Mouse (Mus musculus): ENCODE measurements around the gene Dnah7c.
"Not testable (repeated sequence)": the region's sequence is repeated elsewhere in the genome, so short reads cannot be mapped to it uniquely, and the experiment has no call there.

The Dnah7c gene

DNA sequence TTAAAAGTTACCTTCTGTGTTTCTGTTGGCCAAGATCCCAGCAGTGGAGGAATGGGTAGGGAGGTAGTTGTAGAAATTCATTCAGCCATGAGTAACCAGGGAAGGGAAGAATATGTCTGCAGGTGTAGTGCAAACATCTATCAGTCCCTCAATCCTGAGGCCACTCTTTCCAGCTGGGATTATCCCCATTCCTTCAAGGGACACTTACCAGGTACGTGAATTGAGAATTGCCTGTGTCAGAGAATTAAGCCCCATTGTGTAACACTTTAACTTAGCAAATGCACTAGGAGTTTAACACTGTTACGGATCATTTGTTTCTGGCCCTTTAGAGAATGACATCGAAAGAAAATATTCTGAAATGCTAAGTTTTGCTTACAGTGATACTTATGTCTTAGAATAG is 304.3 kb downstream of the Dnah7c start:
- DNase-seq (ENCODE audit: low read depth): not testable (repeated sequence)

DNA sequence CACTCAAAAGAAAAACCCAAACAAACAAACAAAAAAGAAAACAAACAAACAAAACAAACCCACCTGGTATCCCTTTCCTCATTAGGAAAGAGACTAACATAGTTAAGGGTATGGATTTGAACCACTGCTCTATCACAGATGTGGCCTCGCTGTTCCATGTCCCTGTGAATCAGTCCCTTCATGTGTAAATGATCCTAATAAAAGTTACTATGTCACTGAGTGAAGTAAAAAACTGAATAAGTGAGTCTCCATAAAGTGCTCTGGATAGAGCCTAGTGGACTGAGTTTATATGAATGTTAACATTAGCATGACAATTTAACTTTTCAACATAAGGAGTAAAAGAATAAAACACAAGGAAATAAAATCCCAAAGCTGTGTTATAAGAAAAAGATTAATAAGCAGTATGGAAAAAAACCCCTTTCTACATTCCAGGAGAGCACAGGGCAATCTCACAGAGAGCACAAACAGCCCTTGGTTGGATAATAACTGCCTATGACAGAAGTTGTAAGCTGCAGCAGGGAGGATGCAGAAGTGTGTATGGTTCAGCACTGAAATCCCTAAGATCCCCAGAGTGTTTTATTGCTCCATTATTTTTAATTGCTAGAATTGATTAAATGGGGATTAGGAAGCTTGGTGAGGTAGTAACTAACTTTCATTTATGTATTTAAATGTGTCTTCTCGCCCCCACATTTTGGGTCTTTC is 308.2 kb downstream of the Dnah7c start:
- not testable (repeated sequence) for DNase-seq (ENCODE audit: low read depth)

DNA sequence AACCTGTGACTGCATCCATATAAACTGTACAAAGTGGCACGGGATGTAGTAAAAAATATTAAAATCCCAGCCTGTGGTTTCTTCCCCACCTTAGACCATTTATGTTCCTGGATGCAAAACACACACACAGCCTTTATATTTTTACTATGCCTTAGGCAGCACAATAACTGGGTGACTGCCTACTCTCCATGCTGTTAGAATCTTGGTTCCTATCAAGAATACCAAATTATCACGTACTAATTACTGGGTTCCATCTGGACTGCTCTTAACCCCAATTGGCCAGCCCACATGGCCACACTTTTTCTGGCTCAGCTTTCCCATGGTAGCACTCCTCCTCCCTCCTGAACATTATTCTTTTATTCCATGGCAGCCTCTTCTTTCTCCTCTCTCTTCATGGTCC is 309.1 kb downstream of the Dnah7c start:
- not testable (repeated sequence) for DNase-seq (ENCODE audit: low read depth)

DNA sequence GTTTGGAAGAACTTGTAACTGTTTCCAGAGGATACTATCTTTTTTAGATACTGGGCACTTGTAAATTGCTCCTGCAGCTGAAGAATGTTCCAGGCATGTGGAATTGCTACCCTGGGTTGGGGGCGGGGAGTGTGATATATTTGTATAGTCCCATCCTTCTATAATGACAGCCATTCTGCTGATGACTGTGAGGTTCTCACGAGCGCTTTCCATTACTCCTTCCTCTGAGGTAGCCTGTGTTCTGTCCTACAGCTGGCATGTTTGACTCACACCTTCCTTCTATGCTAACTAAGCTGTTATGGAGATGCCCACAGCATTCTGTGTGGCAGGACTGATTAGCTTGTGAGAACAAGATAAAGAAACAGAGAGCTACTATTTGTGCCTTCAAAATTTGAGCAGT is 339.2 kb downstream of the Dnah7c start:
- DNase-seq (ENCODE audit: low read depth): not testable (repeated sequence)

DNA sequence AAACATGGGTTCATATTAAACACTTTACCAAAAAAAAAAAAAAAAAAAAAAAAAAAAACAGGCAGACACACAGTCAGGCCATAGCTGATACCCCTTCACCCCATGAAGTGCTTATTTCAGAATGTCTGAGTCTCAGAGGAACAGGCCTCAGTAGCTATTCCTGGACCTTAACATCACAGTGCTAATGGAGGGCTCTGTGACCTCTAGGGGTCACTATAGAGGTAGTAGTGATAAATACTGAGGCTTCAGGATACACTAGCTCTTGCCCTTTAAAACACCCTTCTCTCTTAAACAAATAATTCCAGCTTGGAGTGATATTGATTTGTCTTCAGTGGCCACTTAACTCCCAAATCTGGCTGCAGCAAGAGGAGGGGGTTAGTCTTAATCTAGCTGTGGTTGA is 343.9 kb downstream of the Dnah7c start:
- peak; percentile 1 for DNase-seq (ENCODE audit: low read depth)

DNA sequence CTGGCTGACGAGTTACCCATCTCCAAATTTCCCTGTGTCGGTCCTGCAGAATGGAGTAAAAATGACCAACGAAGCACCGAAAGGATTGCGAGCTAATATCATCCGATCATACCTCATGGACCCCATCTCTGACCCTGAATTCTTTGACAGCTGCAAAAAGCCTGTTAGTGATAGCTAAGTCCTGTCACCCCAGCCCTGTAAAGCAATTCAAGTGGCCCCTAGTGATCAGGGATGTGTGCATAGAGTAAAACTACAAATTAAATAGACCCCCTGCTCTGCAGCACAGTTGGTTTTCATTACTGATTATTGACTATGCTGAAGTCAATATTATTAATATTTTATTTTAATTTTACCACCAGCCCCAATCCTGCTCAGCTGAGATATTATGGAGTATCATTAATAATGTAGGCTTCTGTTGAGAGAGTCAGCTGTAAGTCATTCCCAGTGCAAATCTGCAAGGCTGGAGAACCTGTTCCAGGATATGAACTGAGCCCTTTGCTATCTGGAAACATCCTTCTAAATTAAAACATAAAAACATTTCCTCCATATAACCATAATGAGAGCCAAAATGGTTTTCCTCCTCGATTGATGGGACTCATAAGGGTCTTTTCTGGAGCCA is 344.8 kb downstream of the Dnah7c start:
- not testable (repeated sequence) for DNase-seq (ENCODE audit: low read depth)

DNA sequence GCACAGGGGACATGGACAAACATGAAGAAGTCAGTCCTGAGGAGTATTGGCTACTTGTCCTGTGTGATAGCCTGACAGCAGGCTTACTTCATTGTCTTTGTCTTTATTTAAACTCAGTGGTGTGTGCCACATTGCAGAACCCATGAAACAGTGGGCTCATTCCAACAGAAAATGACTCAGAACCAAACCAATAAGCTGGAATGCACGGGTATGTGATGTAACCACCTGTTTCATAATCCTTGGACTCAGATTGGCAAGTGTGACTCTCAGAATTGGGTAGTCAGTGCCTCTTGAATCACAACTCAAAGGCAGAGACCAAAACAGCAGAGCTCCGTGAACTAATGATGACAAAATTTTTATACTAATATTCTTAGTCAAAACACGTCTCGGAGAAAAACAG is 356.8 kb downstream of the Dnah7c start:
- not testable (repeated sequence) for DNase-seq (ENCODE audit: low read depth)

DNA sequence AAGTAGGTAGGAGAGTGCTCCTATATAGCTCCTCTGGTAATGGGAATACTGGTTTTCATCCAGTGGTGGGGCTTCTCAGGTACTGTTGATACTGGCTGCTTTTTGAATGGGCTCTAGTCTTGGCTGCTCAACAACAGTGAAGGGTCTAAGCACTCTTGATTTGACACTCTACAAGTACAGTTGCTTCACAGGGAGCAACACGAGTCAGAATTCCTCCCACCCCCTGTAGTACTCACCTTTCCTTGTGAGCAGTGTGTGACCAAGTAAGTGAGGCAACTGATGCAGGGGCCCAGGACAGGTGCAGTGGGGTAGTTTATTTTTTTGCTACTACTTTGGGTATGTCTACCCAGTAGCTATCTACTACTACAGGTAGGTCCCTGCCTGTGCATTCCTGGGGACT is 379.7 kb downstream of the Dnah7c start:
- no peak for DNase-seq (ENCODE audit: low read depth)

DNA sequence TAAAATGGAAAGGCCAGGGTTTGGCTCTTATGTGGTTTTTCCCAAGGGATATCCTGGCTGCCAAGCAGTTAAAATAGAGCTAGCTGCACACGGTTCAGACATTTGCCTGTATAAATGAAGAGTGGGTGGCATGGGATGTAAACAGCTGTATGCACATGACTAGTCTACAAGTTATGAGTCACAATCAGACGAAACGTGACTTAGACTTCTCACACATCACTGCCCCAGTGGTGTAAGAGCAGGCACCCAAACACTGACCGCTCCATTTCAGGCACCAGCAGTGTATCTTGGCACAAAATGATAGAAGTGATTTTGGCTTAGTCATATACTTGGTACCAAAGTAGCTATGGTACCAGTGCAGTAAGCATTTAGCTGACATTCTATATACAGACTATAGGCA is 383.2 kb downstream of the Dnah7c start:
- not testable (repeated sequence) for DNase-seq (ENCODE audit: low read depth)

DNA sequence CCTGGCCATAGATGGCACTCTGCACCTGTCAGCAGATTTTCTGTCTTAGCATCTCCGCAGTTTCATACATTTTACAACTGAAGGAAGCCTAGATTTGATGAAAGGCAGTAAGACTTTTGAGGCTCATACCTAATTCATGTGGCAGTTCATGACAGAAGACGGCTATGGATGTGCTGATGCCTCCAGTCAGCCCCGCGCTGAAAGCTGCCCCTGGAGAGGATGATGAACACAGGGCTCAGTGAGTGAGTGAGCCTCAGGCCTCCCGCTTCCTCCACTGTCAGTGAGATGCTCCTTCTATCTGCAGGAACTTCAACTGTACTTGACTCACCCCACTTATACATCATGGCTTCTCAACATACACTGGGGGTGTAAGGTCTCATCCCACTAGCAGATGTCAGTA is 392.5 kb downstream of the Dnah7c start:
- DNase-seq (ENCODE audit: low read depth): no peak

DNA sequence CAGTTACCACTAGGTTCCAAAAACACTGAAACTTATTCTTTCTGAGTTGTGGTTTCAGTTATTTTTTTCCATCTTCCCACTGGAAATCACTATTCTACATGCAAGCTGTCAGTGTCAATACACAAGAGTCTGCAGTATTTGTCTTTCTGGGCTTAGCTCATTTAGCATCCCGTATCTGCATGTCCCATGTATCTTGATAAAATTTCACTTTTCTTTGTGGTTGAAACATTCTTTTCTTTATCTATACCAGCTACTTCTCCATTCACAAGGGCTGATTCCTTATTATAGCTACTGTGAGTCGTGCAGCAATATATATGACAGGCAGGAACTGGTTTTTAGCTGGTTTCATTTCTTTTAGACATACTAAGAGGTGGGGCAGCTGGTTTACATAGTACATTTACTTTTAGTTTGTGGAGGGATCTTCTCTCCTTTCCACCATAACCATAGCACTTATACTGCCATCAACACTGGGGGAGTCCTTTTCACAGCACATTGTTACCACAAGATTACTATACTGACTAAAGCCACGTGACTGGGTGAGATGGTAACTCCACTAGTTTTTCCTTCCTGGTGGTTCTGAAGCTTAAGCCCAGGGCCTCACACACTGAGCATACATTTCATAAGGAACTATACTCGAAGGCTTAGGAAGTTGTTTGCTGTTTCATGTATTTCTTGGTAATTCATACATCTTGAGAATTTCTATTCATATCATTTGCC is 397.0 kb downstream of the Dnah7c start:
- no peak for DNase-seq (ENCODE audit: low read depth)

DNA sequence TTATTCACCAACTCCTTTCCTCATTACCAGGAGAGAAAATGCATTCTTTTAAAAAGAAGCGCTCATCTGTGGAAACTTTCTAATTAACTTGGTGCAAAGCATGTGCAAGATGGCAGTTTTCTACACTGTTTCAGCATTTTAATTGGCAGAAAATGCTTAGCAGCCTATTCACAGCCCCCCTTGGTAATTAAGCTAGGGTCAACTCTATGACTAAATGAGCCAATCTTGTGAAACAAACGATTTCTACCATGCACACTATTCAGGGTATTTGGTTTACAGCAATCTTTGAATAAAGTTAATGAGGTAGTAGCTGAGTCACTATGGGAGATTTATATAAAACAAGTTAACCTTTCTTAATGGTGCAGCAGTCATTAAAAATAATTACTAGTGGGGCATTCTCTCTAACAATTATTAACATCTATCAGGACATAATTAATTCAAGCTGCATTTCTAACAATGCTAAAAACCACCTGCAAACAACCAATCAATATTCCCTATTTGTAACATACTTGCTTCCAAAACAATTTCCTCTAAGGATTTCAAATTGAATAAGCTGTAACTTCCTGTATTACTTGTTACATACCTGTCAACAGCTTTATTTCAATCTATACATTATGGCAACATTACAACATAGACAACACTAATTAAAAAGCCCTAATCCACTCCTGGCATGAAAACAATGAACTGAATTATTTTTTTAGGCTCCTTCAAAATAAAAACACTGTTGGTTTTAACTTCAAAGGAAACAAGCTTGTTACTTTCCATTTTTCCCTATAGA is 404.9 kb downstream of the Dnah7c start:
- no peak for DNase-seq (ENCODE audit: low read depth)

DNA sequence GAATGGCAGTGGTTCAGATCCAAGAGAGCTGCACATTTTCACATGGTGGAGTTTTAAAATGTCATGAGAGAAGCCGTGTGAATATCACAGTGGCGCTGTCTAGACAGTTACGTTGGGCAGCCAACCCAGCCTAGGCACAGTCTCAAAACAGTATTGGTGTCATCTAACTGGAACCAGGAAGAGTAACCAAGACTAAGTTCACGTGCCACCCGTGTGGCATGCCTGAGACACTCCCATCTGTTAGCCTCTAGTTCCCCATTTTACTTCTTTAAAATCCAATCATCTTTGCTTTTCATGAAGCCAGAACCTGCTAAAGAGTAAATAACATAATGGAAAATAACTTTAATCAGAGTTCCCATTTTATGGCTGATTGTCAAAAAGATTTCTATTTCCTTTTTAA is 406.5 kb downstream of the Dnah7c start:
- DNase-seq (ENCODE audit: low read depth): no peak

DNA sequence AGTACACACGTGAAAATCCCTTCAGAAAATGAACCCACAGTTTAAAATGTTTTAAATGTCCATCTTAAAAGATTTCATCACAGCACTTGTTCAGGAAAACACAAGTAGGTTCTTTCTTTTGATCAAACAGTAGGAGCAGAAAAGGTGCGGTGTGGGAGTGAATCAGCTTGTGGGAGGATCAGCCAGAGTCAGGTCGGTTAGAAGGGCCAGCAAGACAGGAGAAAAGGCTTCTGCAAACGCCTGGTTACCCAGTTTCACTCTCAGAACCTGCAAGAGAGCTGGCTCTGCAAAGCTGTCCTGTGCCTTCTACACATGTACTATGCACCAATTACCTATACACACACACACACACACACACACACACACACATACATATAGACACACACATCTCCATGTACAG is 418.0 kb downstream of the Dnah7c start:
- no peak for DNase-seq (ENCODE audit: low read depth)

DNA sequence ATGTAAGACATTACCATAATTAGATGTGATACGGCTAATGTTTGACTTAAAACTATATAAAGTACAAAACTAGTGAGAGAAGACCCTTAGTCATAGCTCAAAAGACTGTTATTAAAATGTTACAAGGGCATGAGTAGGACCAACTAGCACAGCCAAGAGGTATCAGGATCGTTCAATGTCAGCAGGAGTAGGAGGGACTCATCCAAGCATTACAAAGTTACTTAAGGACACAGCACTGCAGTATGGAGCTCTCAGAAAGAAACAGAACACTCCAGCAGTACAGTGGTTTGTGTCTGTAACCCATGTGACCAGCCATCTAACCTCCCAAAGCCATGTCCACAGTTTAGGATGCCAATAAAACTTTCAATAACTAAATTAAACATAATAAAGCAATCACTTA is 418.9 kb downstream of the Dnah7c start:
- no peak for DNase-seq (ENCODE audit: low read depth)

DNA sequence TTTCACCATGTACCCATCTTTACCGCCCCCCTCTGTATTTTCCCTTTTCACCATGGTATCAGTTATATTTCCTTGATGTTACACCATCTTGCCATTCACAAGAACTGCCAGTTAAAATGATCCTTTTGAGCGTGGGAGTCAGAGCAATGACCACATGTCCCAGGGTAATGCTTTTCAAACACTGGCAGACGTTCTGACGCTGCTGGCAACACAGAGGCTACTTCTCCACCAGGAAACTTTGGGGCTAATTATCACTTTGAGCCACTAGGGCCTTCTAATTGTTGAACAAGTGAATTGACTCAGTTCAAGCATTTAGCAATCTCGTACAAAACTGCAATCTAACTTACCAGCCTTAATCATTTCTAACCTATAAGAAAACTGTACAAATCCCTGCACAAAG is 419.8 kb downstream of the Dnah7c start:
- no peak for DNase-seq (ENCODE audit: low read depth)

DNA sequence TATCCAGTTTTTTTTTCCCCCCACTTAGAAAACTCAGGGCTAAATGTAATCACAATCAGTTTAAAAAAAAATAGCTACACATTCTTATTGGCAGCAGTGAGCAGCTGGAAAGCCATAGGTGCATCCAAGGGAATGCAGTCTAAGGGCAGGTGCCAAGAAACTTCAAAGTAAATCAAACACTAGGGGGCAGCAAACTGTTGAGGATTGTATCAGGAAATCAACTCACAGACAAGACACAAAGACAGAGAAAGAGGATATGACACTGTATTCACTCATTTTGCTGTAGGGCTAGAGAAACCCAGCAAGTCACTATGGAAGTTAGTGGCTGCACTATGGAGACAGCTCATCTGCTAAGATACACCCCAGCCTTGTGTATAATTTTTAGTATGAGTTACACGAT is 424.4 kb downstream of the Dnah7c start:
- peak; percentile 67 for DNase-seq (ENCODE audit: low read depth)

DNA sequence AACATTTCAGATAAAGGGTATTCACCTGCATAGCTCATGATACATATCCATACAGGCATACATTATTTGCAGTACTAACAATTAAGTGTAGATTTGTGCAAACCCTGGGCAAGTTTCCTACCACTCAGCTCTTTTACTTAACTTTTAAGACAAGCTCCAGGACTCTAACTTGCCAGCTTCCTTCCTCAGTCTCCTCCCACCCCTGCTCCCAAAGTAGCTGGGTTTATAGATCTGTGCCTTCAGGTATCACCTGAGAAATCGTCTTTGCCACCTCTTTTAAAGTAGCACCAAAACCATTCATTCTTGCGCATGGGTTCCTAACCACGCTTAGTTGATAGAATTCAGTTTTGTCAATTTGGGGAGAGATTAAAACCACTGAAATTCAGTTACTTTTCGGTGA is 426.2 kb downstream of the Dnah7c start:
- no peak for DNase-seq (ENCODE audit: low read depth)

DNA sequence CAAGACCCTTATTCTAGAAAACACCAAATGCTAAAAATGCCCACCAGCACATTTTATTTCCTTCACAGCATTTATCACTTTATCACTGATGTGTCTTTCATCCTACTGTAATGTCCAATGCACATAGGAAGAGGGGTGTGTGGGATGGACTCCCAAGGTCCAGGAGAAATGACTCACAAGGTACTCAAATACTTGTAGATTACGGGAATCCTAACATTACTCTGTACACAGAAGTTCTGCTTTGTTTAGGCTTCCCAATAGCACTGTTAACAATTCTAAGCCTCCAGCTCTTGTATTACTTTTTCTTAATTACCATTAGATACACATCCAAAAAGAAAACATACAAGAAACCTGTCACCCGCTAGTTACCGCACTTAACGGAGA is 426.8 kb downstream of the Dnah7c start:
- DNase-seq (ENCODE audit: low read depth): no peak

DNA sequence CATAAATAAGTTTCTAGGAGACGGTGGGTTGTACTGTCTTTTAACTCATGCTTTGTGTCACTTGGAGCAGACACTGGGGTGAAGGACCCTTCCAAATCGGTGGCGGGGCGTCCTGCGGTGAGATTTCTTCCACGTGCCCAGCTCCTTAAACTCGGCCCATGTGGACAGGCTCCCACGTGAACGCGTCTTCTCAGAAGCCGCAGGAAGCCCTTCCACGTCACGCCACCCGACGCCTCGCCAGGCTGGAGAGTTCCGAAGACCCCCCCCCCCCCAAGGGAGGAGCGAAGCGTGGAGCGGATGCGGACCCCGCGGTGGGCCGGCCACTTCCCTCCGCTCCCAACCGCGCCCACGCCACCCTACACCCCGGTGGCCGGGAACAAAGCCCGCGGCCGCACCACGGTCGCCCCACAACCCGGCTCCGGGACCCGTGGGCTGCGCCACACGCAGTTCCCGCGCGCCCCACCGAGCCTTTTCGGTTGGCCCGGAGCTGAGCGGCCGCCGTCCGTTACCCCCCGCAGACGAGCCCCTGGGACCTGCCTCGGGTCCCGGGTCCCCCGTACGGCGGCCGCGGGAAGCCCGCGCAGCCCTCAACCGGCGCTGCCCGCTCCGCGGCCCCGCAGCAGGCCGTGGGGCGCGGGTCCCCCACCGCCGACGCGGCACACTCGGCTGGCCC is 427.3 kb downstream of the Dnah7c start:
- DNase-seq (ENCODE audit: low read depth): no peak

DNA sequence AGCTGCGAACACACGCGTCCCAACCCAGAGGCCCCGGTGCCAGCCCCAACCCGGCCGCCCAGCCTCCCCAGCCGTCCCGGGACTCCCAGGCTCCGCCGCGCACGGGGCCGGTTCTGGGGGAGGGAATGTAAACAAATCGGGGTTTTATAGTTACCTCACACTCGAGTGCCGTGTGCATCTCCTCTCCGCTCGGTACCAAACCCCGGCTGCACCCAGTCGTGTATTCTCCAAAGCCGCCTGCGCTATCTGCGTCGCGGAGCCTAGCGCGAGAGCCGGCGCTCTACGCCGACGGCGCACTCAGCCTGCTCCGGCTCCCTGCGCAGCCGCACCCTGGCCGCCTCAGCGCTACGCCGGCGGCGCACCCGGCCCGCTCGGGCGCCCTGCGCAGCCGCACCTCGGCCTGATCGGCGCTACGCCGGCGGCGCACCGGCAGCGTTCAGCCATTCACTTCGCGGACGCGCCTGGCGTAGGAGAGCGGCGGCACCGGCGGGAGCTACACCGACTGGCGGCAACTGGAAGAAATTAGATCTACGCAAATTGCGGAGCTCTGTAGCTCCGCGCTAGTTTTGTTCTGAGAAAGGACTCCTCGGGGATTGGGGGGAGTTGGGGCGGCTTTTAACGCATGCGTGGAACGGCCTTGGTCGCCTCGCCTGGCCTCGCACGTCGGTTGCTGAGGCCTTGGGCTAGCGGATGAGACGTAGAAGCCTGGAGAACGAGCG is 428.1 kb downstream of the Dnah7c start:
- DNase-seq (ENCODE audit: low read depth): peak; percentile 90
